Mouse (Mus musculus): ENCODE measurements around the gene Cmtm7.

The Cmtm7 gene

GRCm38 (mm10) chr9:114727315-114727714, 54.3 kb downstream of the Cmtm7 start:
- DNase-seq (ENCODE audit: low spot score in 2 of 2) = no peak

DNA sequence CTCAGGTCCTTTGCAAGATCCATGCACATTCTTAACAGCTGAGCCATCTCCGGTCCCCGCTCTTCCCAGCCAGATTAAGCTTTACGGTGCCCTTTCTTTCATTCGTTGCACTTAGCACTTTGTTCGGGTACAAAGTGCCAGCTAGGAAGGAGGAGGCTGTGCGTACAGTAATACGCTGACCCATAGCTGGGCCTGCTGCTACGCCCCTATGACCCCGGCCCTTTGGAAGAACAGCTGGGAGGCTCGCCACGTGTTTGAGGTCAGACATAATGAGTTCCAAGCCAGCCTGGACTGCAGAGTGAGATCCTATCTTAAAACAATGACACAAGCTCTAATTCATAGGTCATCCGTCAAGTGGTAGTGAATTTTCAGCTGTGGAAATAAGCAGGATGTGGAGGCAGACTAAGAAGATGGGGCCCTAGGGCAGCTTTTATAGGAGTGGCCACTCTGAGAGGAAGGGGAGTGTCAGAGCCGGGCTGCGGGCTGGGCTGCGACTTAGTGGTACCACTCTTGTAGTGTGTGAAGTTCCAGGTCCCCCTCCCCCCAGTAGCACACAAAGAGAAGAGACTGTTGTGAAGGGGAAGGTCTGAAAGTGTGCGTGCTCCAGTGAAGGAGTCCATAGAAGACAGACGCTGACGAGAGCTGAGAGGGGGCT, 64.9 kb downstream of the Cmtm7 start:
- no peak for DNase-seq (ENCODE audit: low spot score in 2 of 2)

GRCm38 (mm10) chr9:114713481-114713880, 68.2 kb downstream of the Cmtm7 start:
- no peak for DNase-seq (ENCODE audit: low spot score in 2 of 2)

GRCm38 (mm10) chr9:114710345-114710744, 71.3 kb downstream of the Cmtm7 start:
- DNase-seq (ENCODE audit: low spot score in 2 of 2) = no peak

DNA sequence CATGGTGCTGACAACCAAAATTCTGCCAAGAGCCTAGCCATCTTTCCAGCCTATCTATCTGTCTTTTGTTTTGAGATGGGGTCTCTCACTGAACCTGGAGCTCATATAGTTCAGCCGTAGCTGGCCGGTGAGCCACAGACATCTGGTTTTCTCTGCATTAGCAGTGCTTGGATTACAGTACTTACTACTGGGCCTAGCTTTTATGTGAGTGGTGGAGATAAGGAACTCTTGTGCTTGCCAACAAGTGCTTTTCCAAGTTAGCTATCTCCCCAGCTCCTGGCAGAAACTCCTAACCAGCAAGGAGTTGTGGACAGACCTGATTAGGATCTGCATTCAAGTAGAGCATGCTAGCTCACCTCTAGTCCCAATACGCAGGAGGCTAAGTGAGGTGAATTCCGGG, 73.9 kb downstream of the Cmtm7 start:
- no peak for DNase-seq (ENCODE audit: low spot score in 2 of 2)

Data from frontal cortex, postnatal 25 days (tissue).